Mouse (Mus musculus) layer of hippocampus, postnatal 14 days (tissue): ENCODE measurements around the gene Hook1. TPM values are rescaled to one million over a fixed set of nuclear protein-coding genes. Genes with fewer than 3 reads are reported as not detected.

ENCODE experiments used
- total RNA-seq, 2 experiments: library from RNA; stranded (reverse); gene quantifications; 2 replicates each; pipeline ENCODE4 v1.2.3; 2021

Hook1 gene
- total RNA-seq, 2 experiments from 2014 or later: 45.5 to 57.8 TPM

Other genes starting within 250 kb of the Hook1 start
- gene Cyp2j13, start 110.3 kb downstream of the Hook1 start, total RNA-seq: 1 to 10 TPM in 1 of 2 experiments, under 1 TPM in 1; 0.90 to 1.1 TPM
- 1 to 10 TPM; 1.1 to 1.8 TPM for gene Cyp2j12, start 173.9 kb downstream of the Hook1 start, total RNA-seq